Mouse (Mus musculus) lung, postnatal 0 days (tissue): Measurements from ENCODE around the gene Tspan18.

Source experiments
- CTCF ChIP-seq: IDR thresholded peaks from 2 replicates; pipeline ENCODE4 v1.5.1; 2016; ENCODE audit warnings: antibody characterized with exemption, mild to moderate bottlenecking
- EP300 ChIP-seq: IDR thresholded peaks from 2 replicates; pipeline ENCODE4 v1.6.1; 2016; ENCODE audit warnings: antibody characterized with exemption, mild to moderate bottlenecking, control low read depth

DNA sequence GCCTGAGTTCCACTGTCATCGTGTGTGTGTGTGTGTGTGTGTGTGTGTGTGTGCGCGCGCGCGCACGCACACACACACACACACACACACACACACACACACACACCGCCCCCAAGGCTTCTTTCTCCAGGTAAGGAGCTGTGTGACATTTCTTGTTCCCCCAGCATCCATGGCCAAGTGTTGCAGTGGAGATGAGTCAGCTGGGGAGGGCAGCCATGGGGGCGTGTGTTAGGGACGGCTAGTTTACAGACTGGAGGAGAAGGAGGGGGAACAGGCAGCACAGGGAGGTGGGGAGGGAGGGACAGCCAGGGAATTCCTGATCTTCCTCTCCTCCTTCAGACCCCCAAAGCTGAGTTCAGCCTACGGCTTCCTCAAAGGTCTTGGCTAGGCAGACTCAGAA, 151.4 kb downstream of the Tspan18 start:
- no peak for TF ChIP-seq CTCF
- no peak for TF ChIP-seq EP300
